Mouse (Mus musculus) 3134 (cell line): ENCODE data around the gene Sept11.

Experiments
- DNase-seq: peaks from one replicate; pipeline ENCODE4 v3.0.0-alpha.2; 2011; ENCODE audit warnings: low spot score; ENCODE audit not compliant: insufficient read length; ENCODE audit errors: extremely low read depth

Gene Sept11

GRCm38 (mm10) chr5:93126222-93126929 lies 33.1 kb downstream of the Sept11 start:
- peak; percentile 62 for DNase-seq

- DNase-seq, result no peak
Measured at GRCm38 (mm10) chr5:93126930-93127562, 33.8 kb downstream of the Sept11 start.

GRCm38 (mm10) chr5:93127722-93128121 lies 34.5 kb downstream of the Sept11 start:
- DNase-seq, result peak; percentile 59

- no peak for DNase-seq
Measured at GRCm38 (mm10) chr5:93128765-93129164, 35.5 kb downstream of the Sept11 start.

- peak; percentile 57 for DNase-seq
Measured at GRCm38 (mm10) chr5:93129953-93130352, 36.7 kb downstream of the Sept11 start.

- no peak for DNase-seq
Measured at GRCm38 (mm10) chr5:93131401-93131800, 38.2 kb downstream of the Sept11 start.

GRCm38 (mm10) chr5:93133445-93134244 lies 40.4 kb downstream of the Sept11 start:
- no peak for DNase-seq

GRCm38 (mm10) chr5:93135368-93136107 lies 42.3 kb downstream of the Sept11 start:
- DNase-seq, result no peak

- no peak for DNase-seq
Measured at GRCm38 (mm10) chr5:93136956-93137586, 43.8 kb downstream of the Sept11 start.

- DNase-seq, result no peak
Measured at GRCm38 (mm10) chr5:93139350-93139749, 46.1 kb downstream of the Sept11 start.

- DNase-seq, result no peak
Measured at GRCm38 (mm10) chr5:93140747-93141146, 47.5 kb downstream of the Sept11 start.

GRCm38 (mm10) chr5:93143360-93144091 lies 50.3 kb downstream of the Sept11 start:
- DNase-seq, result no peak

- DNase-seq, result no peak
Measured at GRCm38 (mm10) chr5:93144874-93145273, 51.6 kb downstream of the Sept11 start.

- DNase-seq, result no peak
Measured at GRCm38 (mm10) chr5:93145504-93145903, 52.3 kb downstream of the Sept11 start.

GRCm38 (mm10) chr5:93149969-93150777 lies 56.9 kb downstream of the Sept11 start:
- DNase-seq, result no peak

- DNase-seq, result no peak
Measured at GRCm38 (mm10) chr5:93151985-93152384, 58.7 kb downstream of the Sept11 start.

GRCm38 (mm10) chr5:93152451-93152850 lies 59.2 kb downstream of the Sept11 start:
- no peak for DNase-seq

GRCm38 (mm10) chr5:93154401-93154800 lies 61.2 kb downstream of the Sept11 start:
- DNase-seq, result no peak

- DNase-seq, result no peak
Measured at GRCm38 (mm10) chr5:93163541-93163940, 70.3 kb downstream of the Sept11 start.
